Mouse (Mus musculus) hindbrain, postnatal 0 days (tissue): ENCODE results near the gene Tmbim1. TPM values are rescaled to one million over a fixed set of nuclear protein-coding genes. Genes with fewer than 3 reads are reported as not detected.

Experiments used
- ATAC-seq: fragments of 200-750 bp; cut with Nextera tagmentation; 2 replicates; pipeline ENCODE4 v1.8.0; 2017; ENCODE audit warnings: mild to moderate bottlenecking, moderate TSS enrichment, moderate library complexity
- DNase-seq: peaks from one replicate; pipeline ENCODE4 v3.0.0-alpha.2; 2015; ENCODE audit warnings: low spot score
- H3K27ac ChIP-seq: fragments of 300-500 bp; sonication (generic); 2 replicates; pipeline ENCODE4 v1.5.1; 2014; ENCODE audit warnings: mild to moderate bottlenecking
- H3K27me3 ChIP-seq: fragments of 300-500 bp; sonication (generic); 2 replicates; pipeline ENCODE4 v1.6.1; 2014; ENCODE audit warnings: low read length, mixed read lengths; ENCODE audit not compliant: insufficient read depth
- H3K36me3 ChIP-seq: fragments of 300-500 bp; sonication (generic); 2 replicates; pipeline ENCODE4 v1.6.1; 2014; ENCODE audit warnings: low read length, mixed read lengths; ENCODE audit not compliant: insufficient read depth
- H3K4me1 ChIP-seq: fragments of 300-500 bp; sonication (generic); 2 replicates; pipeline ENCODE4 v1.6.1; 2014; ENCODE audit warnings: antibody characterized with exemption, low read length, mixed read lengths; ENCODE audit not compliant: insufficient read depth
- H3K4me2 ChIP-seq: fragments of 300-500 bp; sonication (generic); 2 replicates; pipeline ENCODE4 v1.6.1; 2014; ENCODE audit warnings: low read depth, mild to moderate bottlenecking, low read length, moderate library complexity, mixed read lengths
- H3K4me3 ChIP-seq: fragments of 300-500 bp; sonication (generic); 2 replicates; pipeline ENCODE4 v1.5.1; 2014; ENCODE audit warnings: low read length
- H3K9ac ChIP-seq: fragments of 300-500 bp; sonication (generic); replicated peaks from 2 replicates; pipeline ENCODE4 v1.6.1; 2014; ENCODE audit warnings: mild to moderate bottlenecking, low read length, moderate library complexity, mixed read lengths
- H3K9me3 ChIP-seq: fragments of 300-500 bp; sonication (generic); 2 replicates; pipeline ENCODE4 v1.6.1; 2016; ENCODE audit warnings: low read length, mixed read lengths
- CTCF ChIP-seq: IDR thresholded peaks from 2 replicates; pipeline ENCODE4 v1.5.1; 2016; ENCODE audit warnings: antibody characterized with exemption, control low read depth, low read depth
- WGBS: fragments of 180-500 bp; shearing (Covaris S2); extraction: QIAGEN DNeasy Blood & Tissue Kit; methylation state at CpG from one replicate; pipeline ENCODE4 v1.1.7; 2014; 5-methylcytosine and 5-hydroxymethylcytosine counted together
- polyA plus RNA-seq: library from polyadenylated mRNA; unstranded; fragments of >200 nt; fragmentation: Nextera tagmentation; extraction: Ambion mirVana; gene quantifications from 2 replicates; pipeline ENCODE4 v1.2.1, GENCODE M21; 2015
- total RNA-seq: library from RNA; depleted of rRNA; stranded (reverse); fragments of >200 nt; gene quantifications from 2 replicates; pipeline ENCODE4 v1.2.3, GENCODE M21; 2014; rRNA removed

Gene Tmbim1
- total RNA-seq (16.4 and 17.5 TPM in 2 replicates), polyA plus RNA-seq (14.8 and 16.5 TPM in 2 replicates)

GRCm38 (mm10) chr1:74305522-74305921 lies at the start of gene Tmbim1:
Tmbim1 (minus strand) TSS chr1:74305622.
- TF ChIP-seq CTCF, result no peak
- Histone ChIP-seq H3K36me3 (no peaks in the 10 kb centered on the region), H3K27me3 (no peaks in the 10 kb centered on the region), H3K4me3 (peak within 1 kb of the TSS; percentile 50), H3K9me3 (no peaks in the 10 kb centered on the region), H3K27ac (0 out of 2 replicates have a peak within 1 kb of the TSS, but pooled peaks have one; percentile 75), H3K4me1 (0 out of 2 replicates have a peak, but pooled peaks cover 3% of the 10 kb centered on the region), H3K4me2 (peak within 1 kb of the TSS; percentile 64), H3K9ac (no peak within 1 kb of the TSS)
- no peak for DNase-seq
- ATAC-seq, result no peak
- WGBS, result 98% methylated on average over 2 of the region's 2 CpGs

- Histone ChIP-seq H3K9ac (no peak overlapping the region), H3K27me3 (no peaks in the 10 kb centered on the region), H3K9me3 (no peaks in the 10 kb centered on the region), H3K4me2 (no peak overlapping the region), H3K4me3 (no peak overlapping the region), H3K27ac (no peak overlapping the region), H3K36me3 (peaks cover 15% of the 10 kb centered on the region; the same call in 1 of the 2 replicates), H3K4me1 (no peaks in the 10 kb centered on the region)
- no peak for TF ChIP-seq CTCF
- DNase-seq (no peak), ATAC-seq (no peak)
- 93% methylated on average over 9 of the region's 9 CpGs for WGBS
Measured at GRCm38 (mm10) chr1:74353453-74354229, 48.2 kb upstream of the Tmbim1 start.

GRCm38 (mm10) chr1:74352532-74353096 lies 47.2 kb upstream of the Tmbim1 start:
- DNase-seq (no peak), ATAC-seq (no peak)
- H3K4me1 ChIP-seq, result no peaks in the 10 kb centered on the region
- TF ChIP-seq CTCF, result no peak
- H3K27ac ChIP-seq, result no peak overlapping the region
- H3K4me3 ChIP-seq, result no peak overlapping the region
- H3K9ac ChIP-seq, result no peak overlapping the region
- no peaks in the 10 kb centered on the region for H3K9me3 ChIP-seq
- 81% methylated on average over 5 of the region's 5 CpGs for WGBS
- H3K36me3 ChIP-seq, result peaks cover 16% of the 10 kb centered on the region; the same call in 1 of the 2 replicates
- no peak overlapping the region for H3K4me2 ChIP-seq
- H3K27me3 ChIP-seq, result no peaks in the 10 kb centered on the region

- Histone ChIP-seq H3K27me3 (no peaks in the 10 kb centered on the region), H3K36me3 (peaks cover 18% of the 10 kb centered on the region; the same call in 1 of the 2 replicates), H3K4me1 (no peaks in the 10 kb centered on the region), H3K9me3 (no peaks in the 10 kb centered on the region), H3K4me2 (no peak overlapping the region), H3K27ac (no peak overlapping the region), H3K9ac (no peak overlapping the region), H3K4me3 (no peak overlapping the region)
- TF ChIP-seq CTCF, result no peak
- DNase-seq, result no peak
- no peak for ATAC-seq
- WGBS, result 88% methylated on average over 13 of the region's 13 CpGs
Measured at GRCm38 (mm10) chr1:74351185-74351769, 45.9 kb upstream of the Tmbim1 start.

- Histone ChIP-seq H3K4me1 (peaks cover 12% of the 10 kb centered on the region), H3K9me3 (no peaks in the 10 kb centered on the region), H3K36me3 (peaks cover 5% of the 10 kb centered on the region; the same call in 1 of the 2 replicates), H3K9ac (no peak overlapping the region), H3K27ac (no peak overlapping the region), H3K4me2 (no peak overlapping the region), H3K4me3 (no peak overlapping the region), H3K27me3 (no peaks in the 10 kb centered on the region)
- no peak for DNase-seq
- no peak for ATAC-seq
- no peak for TF ChIP-seq CTCF
- 73% methylated on average over 11 of the region's 11 CpGs for WGBS
Measured at GRCm38 (mm10) chr1:74344163-74344916, 38.9 kb upstream of the Tmbim1 start.

- H3K36me3 ChIP-seq, result 0 out of 2 replicates have a peak, but pooled peaks cover 3% of the 10 kb centered on the region
- H3K4me3 ChIP-seq, result no peak overlapping the region
- no peaks in the 10 kb centered on the region for H3K27me3 ChIP-seq
- no peak overlapping the region for H3K4me2 ChIP-seq
- DNase-seq (no peak), ATAC-seq (no peak)
- no peak overlapping the region for H3K9ac ChIP-seq
- H3K27ac ChIP-seq, result no peak overlapping the region
- TF ChIP-seq CTCF, result no peak
- peaks cover 12% of the 10 kb centered on the region for H3K4me1 ChIP-seq
- 36% methylated on average over 5 of the region's 5 CpGs for WGBS
- H3K9me3 ChIP-seq, result no peaks in the 10 kb centered on the region
Measured at GRCm38 (mm10) chr1:74343161-74343560, 37.7 kb upstream of the Tmbim1 start.
